Mouse (Mus musculus) testis, adult 2 months (tissue): ENCODE measurements around the gene Cep57l1.

Experiments
- CTCF ChIP-seq: fragments of 200-500 bp; IDR thresholded peaks from 2 replicates; pipeline ENCODE4 v1.5.1; 2012; ENCODE audit warnings: low read depth, mild to moderate bottlenecking, inconsistent platforms, low read length, moderate library complexity; ENCODE audit not compliant: control insufficient read depth, insufficient read depth, insufficient replicate concordance
- POLR2A ChIP-seq: fragments of 200-500 bp; IDR thresholded peaks from 2 replicates; pipeline ENCODE4 v1.6.1; 2012; ENCODE audit warnings: low read depth, mild to moderate bottlenecking, inconsistent platforms, low read length, moderate library complexity; ENCODE audit not compliant: control insufficient read depth

- TF ChIP-seq CTCF (no peak), POLR2A (no peak)
Observed at GRCm38 (mm10) chr10:41751867-41752480, 57.7 kb downstream of the Cep57l1 start.
